Mouse (Mus musculus) brain, embryonic 18.5 days (tissue): Measurements from ENCODE around the gene Gm12888.
"Not testable (repeated sequence)": the region's sequence is repeated elsewhere in the genome, so short reads cannot be mapped to it uniquely, and the experiment has no call there.

Source experiments
- DNase-seq: peaks from one replicate; pipeline ENCODE4 v3.0.0-alpha.2; 2012; ENCODE audit warnings: low read depth, low spot score

The Gm12888 gene

DNA sequence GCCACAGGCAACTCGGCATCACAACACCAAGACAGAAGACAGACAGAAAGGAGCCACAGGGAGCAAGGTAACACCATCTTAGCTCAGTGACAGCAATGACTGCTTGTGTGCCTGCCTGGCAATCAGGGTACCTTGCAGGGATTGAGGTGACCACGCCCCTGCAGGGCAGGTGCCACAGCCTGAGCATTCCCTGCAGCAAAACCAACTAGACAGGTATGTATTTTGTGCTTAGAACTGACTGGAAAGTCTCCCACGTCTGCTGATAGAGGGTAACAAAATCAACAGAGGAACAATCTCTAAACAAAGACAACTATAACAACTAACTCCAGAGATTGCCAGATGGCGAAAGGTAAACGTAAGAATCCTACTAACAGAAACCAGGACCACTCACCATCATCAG lies at the start of gene Gm12888:
TSS of gene Gm12888 (minus strand) at position 101 of the 400 bp plus-strand sequence.
- not testable (repeated sequence) for DNase-seq
